Mouse (Mus musculus) heart, embryonic 15.5 days (tissue): ENCODE data around the gene Rab11b. TPM values are rescaled to one million over a fixed set of nuclear protein-coding genes. Genes with fewer than 3 reads are reported as not detected.

Source experiments
- ATAC-seq: fragments of 200-750 bp; cut with Nextera tagmentation; replicated peaks from 2 replicates; pipeline ENCODE4 v1.8.0; 2017; ENCODE audit warnings: low read depth, moderate TSS enrichment; ENCODE audit not compliant: insufficient number of reproducible peaks, insufficient read depth, low FRiP score
- H3K27ac ChIP-seq: fragments of 300-500 bp; sonication (generic); 2 replicates; pipeline ENCODE4 v1.5.1; 2015; ENCODE audit warnings: mild to moderate bottlenecking, inconsistent platforms
- H3K27me3 ChIP-seq: fragments of 300-500 bp; sonication (generic); 2 replicates; pipeline ENCODE4 v1.6.1; 2015; ENCODE audit warnings: inconsistent platforms
- H3K36me3 ChIP-seq: fragments of 300-500 bp; sonication (generic); 2 replicates; pipeline ENCODE4 v1.6.1; 2015; ENCODE audit warnings: mild to moderate bottlenecking, inconsistent platforms
- H3K4me1 ChIP-seq: fragments of 300-500 bp; sonication (generic); replicated peaks from 2 replicates; pipeline ENCODE4 v1.6.1; 2015; ENCODE audit warnings: inconsistent platforms
- H3K4me2 ChIP-seq: fragments of 300-500 bp; sonication (generic); 2 replicates; pipeline ENCODE4 v1.6.1; 2015; ENCODE audit warnings: inconsistent platforms, mild to moderate bottlenecking, moderate library complexity
- H3K4me3 ChIP-seq: fragments of 300-500 bp; sonication (generic); 2 replicates; pipeline ENCODE4 v1.5.1; 2015; ENCODE audit warnings: mild to moderate bottlenecking, inconsistent platforms
- H3K9ac ChIP-seq: fragments of 300-500 bp; sonication (generic); 2 replicates; pipeline ENCODE4 v1.6.1; 2015; ENCODE audit warnings: mild to moderate bottlenecking, inconsistent platforms
- H3K9me3 ChIP-seq: fragments of 300-500 bp; sonication (generic); replicated peaks from 2 replicates; pipeline ENCODE4 v1.6.1; 2016; ENCODE audit warnings: inconsistent platforms
- WGBS: fragments of 180-500 bp; shearing (Covaris S2); methylation state at CpG from one replicate; pipeline ENCODE4 v1.1.7; 2015; ENCODE audit warnings: mixed read lengths; 5-methylcytosine and 5-hydroxymethylcytosine counted together
- polyA plus RNA-seq: library from polyadenylated mRNA; unstranded; fragments of >200 nt; fragmentation: Nextera tagmentation; extraction: Ambion mirVana; gene quantifications from 2 replicates; pipeline ENCODE4 v1.2.1, GENCODE M21; 2015

Rab11b gene
- polyA plus RNA-seq, 1 experiment from 2014 or later: 274 TPM

DNA sequence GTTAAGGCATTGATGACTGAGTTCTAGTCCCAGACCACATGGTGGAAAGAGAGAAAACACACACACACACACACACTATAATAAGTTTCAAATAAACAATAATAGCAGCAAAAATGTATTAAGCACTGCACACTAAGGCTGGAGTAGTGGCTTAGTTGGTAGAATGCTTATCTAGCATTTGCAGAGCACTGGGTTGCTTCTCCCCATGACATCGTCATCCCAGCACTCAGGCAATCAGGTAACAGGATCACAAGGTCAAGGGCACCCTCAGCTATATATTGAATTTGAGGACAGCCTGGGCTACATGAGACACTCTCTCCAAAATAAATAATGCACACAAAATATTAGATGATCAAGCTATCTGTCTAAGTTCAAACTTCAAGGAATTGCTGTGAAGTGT is 45.6 kb downstream of the Rab11b start:
- Histone ChIP-seq H3K4me2 (no peak overlapping the region), H3K4me1 (peaks cover 3% of the 10 kb centered on the region; the same call in 1 of the 2 replicates), H3K27me3 (no peaks in the 10 kb centered on the region), H3K27ac (no peak overlapping the region), H3K4me3 (no peak overlapping the region), H3K9me3 (no peaks in the 10 kb centered on the region), H3K9ac (no peak overlapping the region), H3K36me3 (no peaks in the 10 kb centered on the region; the same call in 1 of the 2 replicates)
- 58% methylated on average over 1 of the region's 1 CpGs for WGBS
- no peak for ATAC-seq

- ATAC-seq: no peak; the same call in 1 of the 2 replicates
- Histone ChIP-seq H3K4me3 (no peak overlapping the region), H3K36me3 (peaks cover 8% of the 10 kb centered on the region), H3K27me3 (no peaks in the 10 kb centered on the region), H3K9me3 (no peaks in the 10 kb centered on the region), H3K4me1 (peaks cover 3% of the 10 kb centered on the region; the same call in 1 of the 2 replicates), H3K9ac (no peak overlapping the region), H3K27ac (no peak overlapping the region), H3K4me2 (no peak overlapping the region)
- 44% methylated on average over 5 of the region's 5 CpGs for WGBS
Measured at GRCm38 (mm10) chr17:33713271-33713670, 47.1 kb downstream of the Rab11b start.

DNA sequence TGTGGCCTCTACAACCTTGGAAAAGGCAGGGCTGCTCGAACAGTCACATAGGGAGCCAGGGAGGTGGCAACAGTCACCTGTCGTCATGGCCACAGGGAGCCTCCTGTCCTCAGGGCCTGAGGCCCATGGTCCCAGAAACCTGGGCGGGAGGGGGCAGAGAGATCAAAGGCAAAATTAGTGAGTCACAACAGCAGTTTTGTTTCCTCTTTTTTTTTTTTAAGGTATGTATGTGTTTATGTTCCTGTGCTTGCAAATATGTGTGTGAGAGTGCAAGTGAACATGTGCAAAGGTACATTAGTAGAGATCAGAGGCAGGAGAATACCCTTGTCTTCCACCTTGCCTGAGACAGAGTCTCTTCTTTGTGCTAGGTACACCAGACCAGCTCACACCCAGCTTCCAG is 50.5 kb downstream of the Rab11b start:
- Histone ChIP-seq H3K4me2 (no peak overlapping the region), H3K27ac (no peak overlapping the region), H3K36me3 (peaks cover 13% of the 10 kb centered on the region), H3K9ac (no peak overlapping the region), H3K4me3 (no peak overlapping the region), H3K9me3 (no peaks in the 10 kb centered on the region), H3K4me1 (peaks cover 3% of the 10 kb centered on the region; the same call in 1 of the 2 replicates), H3K27me3 (no peaks in the 10 kb centered on the region)
- WGBS: 72% methylated on average over 3 of the region's 3 CpGs
- ATAC-seq: no peak

DNA sequence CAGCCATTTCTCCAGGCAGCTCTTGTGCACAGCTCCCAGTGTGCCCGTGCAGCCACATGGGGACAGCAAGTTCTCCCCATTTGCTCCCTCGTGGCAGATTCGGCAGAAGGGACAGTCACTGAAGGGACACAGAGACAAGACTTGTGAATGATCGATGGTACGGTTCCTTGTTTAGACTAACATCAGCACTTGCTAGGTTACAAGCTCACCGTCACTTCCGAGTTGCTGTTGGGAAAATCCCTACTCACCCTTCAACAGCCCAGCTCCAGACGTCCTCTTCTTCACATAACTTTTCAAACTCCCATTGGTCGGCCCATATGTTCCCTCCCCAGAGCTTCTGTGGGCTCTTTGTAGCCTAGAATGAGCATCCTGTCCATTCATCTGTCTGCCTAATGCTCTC is 57.2 kb downstream of the Rab11b start:
- H3K4me3 ChIP-seq: no peak overlapping the region
- no peaks in the 10 kb centered on the region for H3K9me3 ChIP-seq
- no peak overlapping the region for H3K9ac ChIP-seq
- no peak for ATAC-seq
- WGBS: 87% methylated on average over 9 of the region's 9 CpGs
- no peaks in the 10 kb centered on the region for H3K27me3 ChIP-seq
- H3K4me2 ChIP-seq: no peak overlapping the region
- no peak overlapping the region for H3K27ac ChIP-seq
- no peaks in the 10 kb centered on the region for H3K4me1 ChIP-seq
- H3K36me3 ChIP-seq: peaks cover 14% of the 10 kb centered on the region

GRCm38 (mm10) chr17:33702178-33702577 is 58.2 kb downstream of the Rab11b start:
- Histone ChIP-seq H3K27ac (no peak overlapping the region), H3K36me3 (peaks cover 16% of the 10 kb centered on the region), H3K9me3 (no peaks in the 10 kb centered on the region), H3K27me3 (no peaks in the 10 kb centered on the region), H3K9ac (no peak overlapping the region), H3K4me1 (no peaks in the 10 kb centered on the region), H3K4me3 (no peak overlapping the region), H3K4me2 (no peak overlapping the region)
- no peak for ATAC-seq
- 75% methylated on average over 1 of the region's 1 CpGs for WGBS

- peaks cover 26% of the 10 kb centered on the region for H3K36me3 ChIP-seq
- ATAC-seq: no peak
- H3K27me3 ChIP-seq: no peaks in the 10 kb centered on the region
- no peaks in the 10 kb centered on the region for H3K9me3 ChIP-seq
- no peak overlapping the region for H3K4me2 ChIP-seq
- H3K27ac ChIP-seq: no peak overlapping the region
- no peaks in the 10 kb centered on the region for H3K4me1 ChIP-seq
- no peak overlapping the region for H3K9ac ChIP-seq
- WGBS: 89% methylated on average over 1 of the region's 1 CpGs
- H3K4me3 ChIP-seq: no peak overlapping the region
Measured at GRCm38 (mm10) chr17:33695471-33695870, 64.9 kb downstream of the Rab11b start.

Other genes starting within 250 kb of the Rab11b start
- gene Adamts10, start 236.3 kb downstream of the Rab11b start, polyA plus RNA-seq: 30.4 and 57.3 TPM in 2 replicates
- 2.0 and 5.0 TPM in 2 replicates for gene Myo1f, start 204.8 kb downstream of the Rab11b start, polyA plus RNA-seq
- gene Zfp414, start 131.4 kb downstream of the Rab11b start, polyA plus RNA-seq: 29.8 and 32.1 TPM in 2 replicates
- gene Pram1, start 122.5 kb downstream of the Rab11b start, polyA plus RNA-seq: 0.24 and 0.70 TPM in 2 replicates
- gene Hnrnpm, start 73.7 kb downstream of the Rab11b start, polyA plus RNA-seq: 180 and 183 TPM in 2 replicates
- gene March2, start 41.9 kb downstream of the Rab11b start, polyA plus RNA-seq: 98.6 and 118 TPM in 2 replicates
- 15.4 and 20.0 TPM in 2 replicates for gene Angptl4, start 21.3 kb upstream of the Rab11b start, polyA plus RNA-seq
- gene Kank3, start 50.0 kb upstream of the Rab11b start, polyA plus RNA-seq: 44.1 and 52.6 TPM in 2 replicates
- gene Rps28, start 64.0 kb upstream of the Rab11b start, polyA plus RNA-seq: 456 and 543 TPM in 2 replicates
- gene Ndufa7, start 64.0 kb upstream of the Rab11b start, polyA plus RNA-seq: 487 and 517 TPM in 2 replicates
- 31.4 and 39.9 TPM in 2 replicates for gene Cd320, start 82.6 kb upstream of the Rab11b start, polyA plus RNA-seq
- gene Gm7029, start 113.3 kb upstream of the Rab11b start, polyA plus RNA-seq: not detected in 2 replicates
- 5.3 and 7.3 TPM in 2 replicates for gene Kifc1, start 130.1 kb upstream of the Rab11b start, polyA plus RNA-seq
- gene Platr17, start 144.6 kb upstream of the Rab11b start, polyA plus RNA-seq: 0.18 TPM in 1 of 2 replicates, not detected in the other
- gene Daxx, start 148.9 kb upstream of the Rab11b start, polyA plus RNA-seq: 27.1 and 36.7 TPM in 2 replicates
- 44.3 and 61.3 TPM in 2 replicates for gene Tapbp, start 155.4 kb upstream of the Rab11b start, polyA plus RNA-seq
- 11.3 and 15.3 TPM in 2 replicates for gene Zbtb22, start 155.4 kb upstream of the Rab11b start, polyA plus RNA-seq
- 34.7 and 44.8 TPM in 2 replicates for gene Rgl2, start 169.0 kb upstream of the Rab11b start, polyA plus RNA-seq
- 112 and 115 TPM in 2 replicates for gene Pfdn6, start 179.8 kb upstream of the Rab11b start, polyA plus RNA-seq
- gene Wdr46, start 180.1 kb upstream of the Rab11b start, polyA plus RNA-seq: 16.3 and 24.1 TPM in 2 replicates
- 5.1 and 6.5 TPM in 2 replicates for gene B3galt4, start 191.0 kb upstream of the Rab11b start, polyA plus RNA-seq
- gene Vps52, start 195.3 kb upstream of the Rab11b start, polyA plus RNA-seq: 35.5 and 44.7 TPM in 2 replicates
- gene Rps18, start 195.5 kb upstream of the Rab11b start, polyA plus RNA-seq: 847 and 935 TPM in 2 replicates
- 37.4 and 80.9 TPM in 2 replicates for gene H2-K1, start 239.8 kb upstream of the Rab11b start, polyA plus RNA-seq